Mouse (Mus musculus): ENCODE measurements around the gene Cebpz.

Cebpz gene

GRCm38 (mm10) chr17:78895394-78895793 lies 41.5 kb downstream of the Cebpz start:
- peak; percentile 72 for DNase-seq

DNA sequence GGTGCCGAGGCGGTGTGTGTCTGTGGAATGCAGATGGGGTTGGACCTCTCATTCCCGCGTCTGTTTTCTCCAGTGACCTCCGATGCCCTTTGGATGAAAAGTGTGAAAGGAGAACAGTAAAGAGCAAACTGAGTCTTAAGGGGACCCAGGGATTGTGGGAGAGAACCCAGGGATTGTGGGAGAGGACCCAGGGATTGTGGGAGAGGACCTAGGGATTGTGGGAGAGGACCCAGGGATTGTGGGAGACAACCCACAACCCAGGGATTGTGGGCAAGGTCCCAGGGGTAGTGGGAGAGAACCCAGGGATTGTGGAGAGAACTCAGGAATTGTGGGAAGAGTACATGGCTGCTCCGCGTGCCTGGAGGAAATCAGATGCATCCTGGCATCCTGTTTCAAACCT lies 41.9 kb downstream of the Cebpz start:
- DNase-seq: no peak

GRCm38 (mm10) chr17:78891020-78891419 lies 45.8 kb downstream of the Cebpz start:
- DNase-seq: no peak

DNA sequence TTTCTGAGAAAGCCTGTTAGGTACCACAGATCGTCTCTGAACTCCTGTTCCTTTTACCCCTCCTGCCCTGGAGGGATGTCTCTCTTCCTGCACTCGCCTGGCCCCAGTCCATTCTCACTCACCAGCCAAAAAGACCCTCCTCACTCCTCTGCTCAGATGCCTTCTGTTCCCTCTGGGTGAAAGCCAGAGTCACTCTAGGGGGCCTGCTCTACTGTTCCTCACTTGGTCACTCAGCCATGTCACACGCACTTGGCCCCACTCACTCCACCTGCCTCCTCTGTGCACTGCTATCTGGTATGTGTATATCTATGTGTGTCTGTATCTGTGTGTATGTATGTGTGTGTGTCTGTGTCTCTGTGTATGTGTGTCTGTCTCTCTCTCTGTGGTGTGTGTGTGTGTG lies 47.7 kb downstream of the Cebpz start:
- no peak for DNase-seq

DNA sequence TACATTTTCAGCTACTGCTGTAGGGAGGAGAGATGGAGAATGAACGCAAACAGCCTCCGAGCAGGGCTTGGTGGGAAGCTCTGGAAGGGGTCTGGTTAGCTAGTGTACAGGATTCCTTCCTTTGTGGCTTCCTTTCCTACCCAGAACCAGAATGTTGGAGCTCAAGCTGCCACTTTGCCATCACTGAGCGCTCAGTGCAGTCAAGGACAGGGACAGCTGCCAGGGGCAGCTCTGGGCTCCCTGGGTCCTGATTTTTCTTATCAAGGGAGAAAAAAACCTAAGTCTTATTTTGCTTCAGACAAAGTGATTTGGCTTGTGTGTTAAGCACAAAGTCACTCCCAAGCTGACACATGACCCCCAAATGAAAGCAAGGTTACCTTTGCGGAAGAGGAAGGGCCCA lies 48.3 kb downstream of the Cebpz start:
- no peak for DNase-seq

- DNase-seq: no peak
These were observed 51.4 kb downstream of the Cebpz start for GRCm38 (mm10) chr17:78885286-78886065.

- DNase-seq: no peak
These were observed 53.6 kb downstream of the Cebpz start for GRCm38 (mm10) chr17:78883291-78883690.

DNA sequence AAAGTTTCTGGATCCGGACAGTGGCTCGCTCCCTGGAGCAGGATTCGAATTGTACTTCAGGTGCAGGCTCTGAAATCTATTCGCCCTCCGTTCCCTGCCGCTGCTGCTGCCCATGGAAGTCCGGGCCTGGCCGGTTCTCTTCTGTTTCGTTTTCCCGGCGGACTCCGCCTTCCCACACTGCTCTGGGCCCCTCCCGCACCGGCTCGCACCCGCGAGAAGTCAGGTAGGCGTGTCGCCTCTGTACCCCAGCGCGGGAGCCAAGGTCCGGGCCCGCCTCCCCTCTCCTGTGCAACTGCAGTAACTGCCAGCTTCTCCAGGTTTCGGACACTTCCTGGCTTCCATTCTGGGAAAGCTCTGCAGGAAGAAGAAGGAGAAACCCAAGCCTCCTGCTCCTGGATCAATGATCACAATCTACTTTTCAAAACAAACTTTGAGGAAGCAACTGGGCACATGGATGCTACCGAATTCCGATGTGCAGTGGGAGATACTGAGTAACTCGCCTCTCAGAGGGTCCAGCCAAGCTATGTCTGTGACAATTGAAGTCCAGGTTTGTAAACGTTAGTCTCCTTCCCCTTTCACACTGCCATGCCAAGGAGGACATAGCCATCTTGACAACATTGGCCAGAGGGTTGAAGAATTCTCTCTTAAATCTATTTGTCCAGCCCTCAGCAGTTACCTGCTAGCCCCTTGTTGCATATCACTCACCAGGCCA lies 54.3 kb downstream of the Cebpz start, which contains the start of gene Eif2ak2:
Gene Eif2ak2 (minus strand): TSS at position 173 of the 712 bp plus-strand sequence.
- peak; percentile 93 for DNase-seq

GRCm38 (mm10) chr17:78881878-78882304 lies 55.0 kb downstream of the Cebpz start:
- DNase-seq: peak; percentile 29

GRCm38 (mm10) chr17:78873886-78874285 lies 63.0 kb downstream of the Cebpz start:
- DNase-seq: no peak
